Mouse (Mus musculus): ENCODE data around the gene Il16. TPM values are rescaled to one million over a fixed set of nuclear protein-coding genes. Genes with fewer than 3 reads are reported as not detected.
A peak's percentile ranks its signal among the peaks of the same experiment; 100 is the strongest.

Il16 gene
- polyA plus RNA-seq, 1 experiment from 2014 or later: 2.2 TPM

DNA sequence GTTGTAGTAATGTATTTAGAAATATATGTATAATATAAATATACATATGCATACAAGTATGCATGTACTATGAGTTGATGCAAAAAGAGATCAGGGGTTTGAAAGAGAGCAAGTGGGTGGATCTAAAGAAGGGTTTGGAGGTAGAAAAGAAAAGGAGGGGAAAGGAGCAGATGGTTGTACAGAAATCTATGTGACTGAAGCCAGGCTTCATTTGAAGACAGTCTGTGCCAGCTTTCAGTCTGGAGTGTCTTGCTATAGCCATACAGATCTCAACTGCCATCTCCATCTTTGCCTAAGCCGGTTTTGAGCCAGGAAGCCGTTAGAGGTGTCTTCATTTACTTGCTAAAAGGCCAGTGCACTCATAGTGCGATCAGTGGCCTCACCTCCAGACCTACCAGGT is 130.3 kb downstream of the Il16 start:
- Histone ChIP-seq H3K4me3 (ENCODE audit: low read depth, low read length) (no peak overlapping the region), H3K4me2 (ENCODE audit: low read depth, severe bottlenecking) (no peak overlapping the region), H3K9me3 (ENCODE audit: control insufficient read depth, low read length) (no peaks in the 10 kb centered on the region; the same call in 1 of the 2 replicates), H3K4me1 (ENCODE audit: control insufficient read depth, insufficient read depth, low read length) (no peaks in the 10 kb centered on the region), H3K9ac (ENCODE audit: low read length) (no peak overlapping the region), H3K36me3 (ENCODE audit: control insufficient read depth, insufficient read depth, low read length) (no peaks in the 10 kb centered on the region), H3K27ac (replicated peaks; ENCODE audit: low read depth, low read length) (no peak overlapping the region), H3K27me3 (ENCODE audit: control insufficient read depth, insufficient read depth, low read length) (no peaks in the 10 kb centered on the region)
- 89% methylated on average over 3 of the region's 3 CpGs for WGBS
- DNase-seq (ENCODE audit: low spot score): no peak
- ATAC-seq (ENCODE audit: insufficient number of reproducible peaks, low FRiP score, low TSS enrichment, low read depth): no peak

DNA sequence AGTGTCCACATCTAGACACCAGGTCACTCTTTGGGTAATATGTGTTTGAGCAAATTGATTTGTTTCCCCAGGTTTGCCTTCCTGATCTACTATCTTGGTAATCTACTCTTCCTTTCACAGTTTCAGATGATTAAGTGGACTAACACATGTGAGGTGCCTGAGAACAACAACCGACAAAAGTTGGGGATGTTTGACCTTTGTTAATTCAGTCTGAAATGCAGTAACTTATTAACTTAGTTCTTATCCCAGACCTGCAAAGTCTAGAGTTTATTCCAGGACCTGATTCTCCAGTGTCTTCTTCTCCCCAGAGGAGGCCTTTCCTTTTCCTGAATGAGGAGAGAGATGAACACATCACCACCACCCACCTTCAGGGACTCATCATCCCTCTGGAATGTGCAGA is 133.6 kb downstream of the Il16 start:
- Histone ChIP-seq H3K36me3 (ENCODE audit: control insufficient read depth, insufficient read depth, low read length) (no peaks in the 10 kb centered on the region), H3K4me2 (ENCODE audit: low read depth, severe bottlenecking) (no peak overlapping the region), H3K4me3 (ENCODE audit: low read depth, low read length) (no peak overlapping the region), H3K27ac (replicated peaks; ENCODE audit: low read depth, low read length) (no peak overlapping the region), H3K27me3 (ENCODE audit: control insufficient read depth, insufficient read depth, low read length) (no peaks in the 10 kb centered on the region), H3K9me3 (ENCODE audit: control insufficient read depth, low read length) (no peaks in the 10 kb centered on the region; the same call in 1 of the 2 replicates), H3K4me1 (ENCODE audit: control insufficient read depth, insufficient read depth, low read length) (no peaks in the 10 kb centered on the region), H3K9ac (ENCODE audit: low read length) (no peak overlapping the region)
- DNase-seq (ENCODE audit: low spot score): no peak
- ATAC-seq (ENCODE audit: insufficient number of reproducible peaks, low FRiP score, low TSS enrichment, low read depth): no peak
- WGBS: 83% methylated on average over 1 of the region's 1 CpGs

DNA sequence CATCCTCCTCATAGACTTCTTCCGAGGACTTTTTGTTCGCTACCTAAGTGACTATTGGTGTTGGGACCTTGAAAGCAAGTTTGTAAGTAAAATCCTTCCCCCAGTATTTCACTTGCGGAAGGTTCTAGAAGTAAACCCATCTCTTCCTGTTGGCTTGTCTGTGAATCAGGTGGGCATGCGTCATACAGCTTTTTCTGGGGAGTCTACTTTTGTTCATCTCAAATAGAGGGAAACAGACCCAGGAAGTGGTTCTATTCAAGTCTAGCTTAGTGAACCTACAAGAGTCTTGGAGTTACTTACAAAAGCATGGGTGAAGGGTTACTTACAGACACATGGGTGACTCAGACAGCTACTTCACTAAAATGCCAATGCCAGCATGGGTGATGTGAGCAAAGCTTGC is 135.6 kb downstream of the Il16 start:
- 95% methylated on average over 4 of the region's 4 CpGs for WGBS
- DNase-seq (ENCODE audit: low spot score) (no peak), ATAC-seq (ENCODE audit: insufficient number of reproducible peaks, low FRiP score, low TSS enrichment, low read depth) (no peak)

DNA sequence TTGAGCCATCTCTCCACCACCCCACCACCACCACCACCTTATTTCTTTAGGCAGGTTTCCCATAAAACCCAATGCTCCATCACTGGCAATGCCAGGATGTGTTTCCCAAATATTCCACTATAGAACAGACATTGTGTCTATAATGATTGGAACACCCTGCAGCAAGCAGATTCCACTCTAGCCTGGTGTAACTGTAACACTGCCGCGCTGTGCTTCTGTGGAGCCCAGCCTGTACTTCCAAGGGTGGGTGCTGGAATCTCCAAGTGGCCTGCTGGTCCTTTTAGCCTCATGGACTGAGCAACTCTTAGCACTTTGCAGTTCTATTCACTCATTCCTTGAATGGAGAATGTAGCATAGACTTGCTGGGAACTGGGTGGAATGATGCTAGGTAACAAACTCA is 138.7 kb downstream of the Il16 start:
- ATAC-seq (ENCODE audit: insufficient number of reproducible peaks, low FRiP score, low TSS enrichment, low read depth) (no peak), DNase-seq (ENCODE audit: low spot score) (no peak)
- no peaks in the 10 kb centered on the region for H3K36me3 ChIP-seq (ENCODE audit: control insufficient read depth, insufficient read depth, low read length)
- H3K27me3 ChIP-seq (ENCODE audit: control insufficient read depth, insufficient read depth, low read length): no peaks in the 10 kb centered on the region
- 96% methylated on average over 2 of the region's 2 CpGs for WGBS
- no peak overlapping the region for H3K9ac ChIP-seq (ENCODE audit: low read length)
- H3K9me3 ChIP-seq (ENCODE audit: control insufficient read depth, low read length): no peaks in the 10 kb centered on the region
- no peak overlapping the region for H3K4me2 ChIP-seq (ENCODE audit: low read depth, severe bottlenecking)
- peaks cover 5% of the 10 kb centered on the region; the same call in 1 of the 2 replicates for H3K4me1 ChIP-seq (ENCODE audit: control insufficient read depth, insufficient read depth, low read length)
- no peak overlapping the region for H3K4me3 ChIP-seq (ENCODE audit: low read depth, low read length)
- no peak overlapping the region for H3K27ac ChIP-seq (replicated peaks; ENCODE audit: low read depth, low read length)

More for the DNA sequence above, 135.6 kb downstream of the Il16 start:
- Histone ChIP-seq H3K36me3 (ENCODE audit: control insufficient read depth, insufficient read depth, low read length) (no peaks in the 10 kb centered on the region), H3K4me1 (ENCODE audit: control insufficient read depth, insufficient read depth, low read length) (no peaks in the 10 kb centered on the region), H3K27ac (replicated peaks; ENCODE audit: low read depth, low read length) (no peak overlapping the region), H3K27me3 (ENCODE audit: control insufficient read depth, insufficient read depth, low read length) (no peaks in the 10 kb centered on the region), H3K9ac (ENCODE audit: low read length) (no peak overlapping the region), H3K4me2 (ENCODE audit: low read depth, severe bottlenecking) (no peak overlapping the region), H3K9me3 (ENCODE audit: control insufficient read depth, low read length) (no peaks in the 10 kb centered on the region; the same call in 1 of the 2 replicates), H3K4me3 (ENCODE audit: low read depth, low read length) (no peak overlapping the region)

DNA sequence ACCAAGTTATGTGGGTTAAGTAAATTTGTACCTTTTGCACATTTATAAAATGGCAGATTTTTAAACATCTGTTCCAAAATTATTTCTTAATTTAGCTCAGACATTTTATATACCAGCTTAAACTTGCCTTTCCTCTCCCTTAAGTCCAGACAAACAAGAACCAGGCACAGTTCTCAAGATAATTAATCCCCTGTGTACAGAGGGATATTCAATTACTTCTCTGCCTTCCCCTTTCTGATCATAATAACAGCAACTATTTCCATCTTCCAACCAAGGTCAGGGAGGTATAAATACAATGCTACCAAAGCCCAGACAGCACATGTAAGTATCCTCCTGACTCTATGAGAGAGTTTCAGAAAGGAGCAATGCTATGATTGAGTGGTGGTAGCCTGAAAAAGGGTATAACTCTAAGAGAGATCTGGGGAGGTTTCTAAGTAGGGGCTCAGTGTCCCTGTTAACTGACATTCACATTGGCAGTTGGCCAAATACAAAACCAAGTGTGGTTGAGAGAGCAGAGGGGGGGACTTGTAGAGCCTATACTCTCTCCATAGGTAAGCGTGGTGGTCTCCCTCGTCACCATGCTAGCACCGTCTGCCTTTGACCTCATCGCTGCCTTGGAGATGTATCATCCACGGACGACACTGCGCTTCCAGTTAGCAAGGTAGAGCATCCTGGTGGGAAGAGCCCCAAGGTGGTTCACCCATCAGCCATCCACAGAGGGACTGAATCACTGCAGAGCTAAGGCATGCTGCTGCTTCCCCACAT is 141.2 kb downstream of the Il16 start:
- Histone ChIP-seq H3K9me3 (ENCODE audit: control insufficient read depth, low read length) (no peaks in the 10 kb centered on the region), H3K4me1 (ENCODE audit: control insufficient read depth, insufficient read depth, low read length) (peaks cover 5% of the 10 kb centered on the region; the same call in 1 of the 2 replicates), H3K27ac (replicated peaks; ENCODE audit: low read depth, low read length) (no peak overlapping the region), H3K4me3 (ENCODE audit: low read depth, low read length) (no peak overlapping the region), H3K4me2 (ENCODE audit: low read depth, severe bottlenecking) (no peak overlapping the region), H3K27me3 (ENCODE audit: control insufficient read depth, insufficient read depth, low read length) (no peaks in the 10 kb centered on the region), H3K9ac (ENCODE audit: low read length) (no peak overlapping the region), H3K36me3 (ENCODE audit: control insufficient read depth, insufficient read depth, low read length) (no peaks in the 10 kb centered on the region)
- DNase-seq (ENCODE audit: low spot score): no peak
- ATAC-seq (ENCODE audit: insufficient number of reproducible peaks, low FRiP score, low TSS enrichment, low read depth): no peak
- WGBS: 93% methylated on average over 7 of the region's 7 CpGs

DNA sequence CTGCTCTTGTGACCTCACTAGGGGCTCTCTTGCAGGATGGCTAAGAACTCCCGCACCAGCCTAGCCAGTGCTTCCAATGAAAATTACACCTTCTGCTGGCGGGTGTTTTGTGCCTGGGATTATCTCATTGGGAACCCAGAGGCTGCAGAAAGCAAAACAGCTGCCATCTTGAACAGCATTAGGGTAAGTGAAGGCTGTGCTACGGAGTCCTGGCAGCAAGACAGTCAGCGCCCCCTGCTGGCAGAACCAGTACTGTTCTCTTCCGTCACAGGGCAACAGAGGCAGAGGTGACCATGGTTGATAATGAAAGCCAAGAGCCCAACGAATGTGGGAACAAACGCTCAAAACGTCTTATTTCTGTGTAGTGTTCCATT is 145.6 kb downstream of the Il16 start:
- 59% methylated on average over 8 of the region's 8 CpGs for WGBS
- DNase-seq (ENCODE audit: low spot score): peak; percentile 75
- H3K27ac ChIP-seq (replicated peaks; ENCODE audit: low read depth, low read length): no peak overlapping the region
- H3K36me3 ChIP-seq (ENCODE audit: control insufficient read depth, insufficient read depth, low read length): no peaks in the 10 kb centered on the region
- H3K9ac ChIP-seq (ENCODE audit: low read length): no peak overlapping the region
- H3K4me1 ChIP-seq (ENCODE audit: control insufficient read depth, insufficient read depth, low read length): peaks cover 5% of the 10 kb centered on the region; the same call in 1 of the 2 replicates
- H3K4me3 ChIP-seq (ENCODE audit: low read depth, low read length): no peak overlapping the region
- no peak overlapping the region for H3K4me2 ChIP-seq (ENCODE audit: low read depth, severe bottlenecking)
- H3K9me3 ChIP-seq (ENCODE audit: control insufficient read depth, low read length): no peaks in the 10 kb centered on the region
- no peak for ATAC-seq (ENCODE audit: insufficient number of reproducible peaks, low FRiP score, low TSS enrichment, low read depth)
- H3K27me3 ChIP-seq (ENCODE audit: control insufficient read depth, insufficient read depth, low read length): no peaks in the 10 kb centered on the region

DNA sequence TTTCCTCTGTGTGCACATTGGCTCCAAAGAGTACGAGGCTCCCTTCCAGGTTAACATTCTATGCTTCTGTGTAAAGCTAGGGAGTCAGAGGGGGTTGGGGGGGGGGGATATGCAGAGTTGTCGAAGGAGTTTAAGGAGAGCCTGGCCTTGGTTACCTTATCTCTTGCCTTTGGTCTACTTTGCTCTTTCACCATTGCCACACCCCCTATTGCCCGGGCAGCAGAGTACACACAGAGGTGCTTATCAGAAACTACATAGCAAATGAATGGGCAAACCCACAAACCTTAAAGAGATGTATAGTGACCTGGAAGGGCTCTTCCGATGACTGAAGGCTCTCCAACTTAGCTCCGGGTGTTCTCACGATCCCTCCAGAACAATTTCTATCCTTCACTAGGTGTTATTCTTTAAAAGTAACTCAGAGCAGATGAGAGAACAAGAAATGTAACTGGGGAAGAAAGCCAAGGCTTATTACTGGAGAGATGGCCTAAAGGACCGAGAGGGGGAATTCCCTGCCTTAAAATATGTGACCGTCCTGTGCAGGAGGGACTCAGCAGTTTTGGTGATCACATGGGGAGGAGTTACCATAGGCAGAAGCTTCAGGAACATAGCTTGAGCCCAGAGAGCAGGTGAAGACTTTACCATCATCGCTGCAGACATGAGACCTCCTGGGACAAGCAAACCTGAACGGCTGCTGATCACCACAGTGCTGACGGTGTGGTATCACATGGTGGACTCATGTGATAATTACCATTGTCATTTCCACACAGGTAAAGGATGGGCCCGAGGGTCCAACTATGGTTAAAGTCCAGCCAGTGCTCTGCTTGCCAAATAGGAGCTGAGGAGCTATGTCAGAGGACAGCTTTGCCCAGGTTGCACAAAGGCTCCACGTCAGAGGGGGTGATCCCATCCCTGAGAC is 146.3 kb downstream of the Il16 start:
- H3K27me3 ChIP-seq (ENCODE audit: control insufficient read depth, insufficient read depth, low read length): no peaks in the 10 kb centered on the region

DNA sequence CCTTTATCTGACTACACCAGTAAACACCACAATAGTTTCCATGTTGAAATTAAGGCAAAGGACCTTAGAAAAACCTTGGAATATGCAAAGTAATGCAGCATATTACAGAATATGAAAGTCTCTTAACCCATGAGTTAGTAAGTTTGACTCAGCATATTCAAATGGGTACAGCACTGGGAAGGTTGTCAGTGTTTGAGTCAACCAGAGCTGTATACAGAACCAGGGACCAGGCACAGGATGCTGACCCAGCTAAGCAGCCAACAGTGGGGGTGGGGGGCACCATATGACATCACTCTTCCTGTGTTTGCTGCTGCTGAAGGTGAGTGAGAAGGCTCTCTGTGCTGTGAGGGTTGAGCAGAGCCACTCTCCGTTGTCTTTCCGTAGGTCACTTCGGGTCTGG is 148.5 kb downstream of the Il16 start:
- H3K4me3 ChIP-seq (ENCODE audit: low read depth, low read length): no peak overlapping the region
- ATAC-seq (ENCODE audit: insufficient number of reproducible peaks, low FRiP score, low TSS enrichment, low read depth): no peak

More for the DNA sequence above, 146.3 kb downstream of the Il16 start:
- H3K4me1 ChIP-seq (ENCODE audit: control insufficient read depth, insufficient read depth, low read length): 0 out of 2 replicates have a peak, but pooled peaks cover 1% of the 10 kb centered on the region
- H3K9me3 ChIP-seq (ENCODE audit: control insufficient read depth, low read length): no peaks in the 10 kb centered on the region
- no peak overlapping the region for H3K9ac ChIP-seq (ENCODE audit: low read length)
- H3K36me3 ChIP-seq (ENCODE audit: control insufficient read depth, insufficient read depth, low read length): no peaks in the 10 kb centered on the region
- ATAC-seq (ENCODE audit: insufficient number of reproducible peaks, low FRiP score, low TSS enrichment, low read depth) (no peak), DNase-seq (ENCODE audit: low spot score) (no peak)
- WGBS: 91% methylated on average over 13 of the region's 13 CpGs
- no peak overlapping the region for H3K4me2 ChIP-seq (ENCODE audit: low read depth, severe bottlenecking)
- H3K27ac ChIP-seq (replicated peaks; ENCODE audit: low read depth, low read length): no peak overlapping the region
- H3K4me3 ChIP-seq (ENCODE audit: low read depth, low read length): no peak overlapping the region

More for the DNA sequence above, 148.5 kb downstream of the Il16 start:
- no peaks in the 10 kb centered on the region for H3K4me1 ChIP-seq (ENCODE audit: control insufficient read depth, insufficient read depth, low read length)
- H3K27me3 ChIP-seq (ENCODE audit: control insufficient read depth, insufficient read depth, low read length): no peaks in the 10 kb centered on the region
- no peak overlapping the region for H3K27ac ChIP-seq (replicated peaks; ENCODE audit: low read depth, low read length)
- H3K9me3 ChIP-seq (ENCODE audit: control insufficient read depth, low read length): no peaks in the 10 kb centered on the region
- H3K36me3 ChIP-seq (ENCODE audit: control insufficient read depth, insufficient read depth, low read length): no peaks in the 10 kb centered on the region
- no peak for DNase-seq (ENCODE audit: low spot score)
- H3K4me2 ChIP-seq (ENCODE audit: low read depth, severe bottlenecking): no peak overlapping the region
- 89% methylated on average over 3 of the region's 3 CpGs for WGBS
- no peak overlapping the region for H3K9ac ChIP-seq (ENCODE audit: low read length)
